Mouse (Mus musculus): Measurements from ENCODE around the gene Olfr585. TPM values are rescaled to one million over a fixed set of nuclear protein-coding genes. Genes with fewer than 3 reads are reported as not detected.

Olfr585 gene
- not detected in 2 replicates for total RNA-seq (2017)

DNA sequence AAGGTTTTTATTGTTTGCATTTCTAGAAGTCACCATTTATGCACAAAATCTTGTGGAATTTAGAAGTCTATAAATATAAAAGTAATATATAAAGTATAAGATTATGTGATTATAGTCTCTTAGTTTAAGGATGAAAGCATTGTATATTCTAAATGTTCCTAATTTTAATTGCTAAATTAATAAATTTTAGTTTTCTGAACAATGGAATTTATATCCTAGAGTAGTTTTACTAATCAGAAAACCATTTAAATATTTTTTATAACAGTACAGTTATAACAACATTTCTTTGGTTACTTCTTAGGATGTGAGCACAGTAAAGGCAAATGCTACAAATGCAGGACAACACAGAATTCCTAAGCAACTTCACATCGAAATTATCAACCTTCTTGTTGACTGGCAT, at the start of gene Olfr585:
TSS of gene Olfr585 (plus strand) at position 301 of the 400 bp plus-strand sequence.
- ATAC-seq (ENCODE audit: extremely low read depth, insufficient number of reproducible peaks, low FRiP score, poor library complexity, severe bottlenecking) = no peak

DNA sequence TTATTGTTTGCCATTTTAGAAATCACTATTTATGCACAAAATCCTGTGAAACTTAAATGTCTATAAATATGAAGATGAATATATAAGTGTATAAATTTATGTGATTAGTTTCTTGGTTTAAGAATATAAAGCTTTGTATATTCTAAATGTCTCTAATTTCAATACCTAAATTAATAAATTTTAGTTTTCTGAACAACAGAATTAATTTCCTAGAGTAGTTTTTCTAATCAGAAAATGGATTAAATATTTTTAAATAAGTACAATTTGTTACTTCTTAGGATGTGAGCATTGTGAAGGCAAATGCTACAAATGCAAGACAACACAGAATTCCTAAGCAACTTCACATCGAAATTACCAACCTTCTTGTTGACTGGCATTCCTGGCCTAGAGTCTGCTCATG, 46.5 kb upstream of the Olfr585 start, which contains the start of gene Olfr583:
TSS of gene Olfr583 (plus strand) at position 301 of the 400 bp plus-strand sequence.
- ATAC-seq (ENCODE audit: extremely low read depth, insufficient number of reproducible peaks, low FRiP score, poor library complexity, severe bottlenecking) = no peak

DNA sequence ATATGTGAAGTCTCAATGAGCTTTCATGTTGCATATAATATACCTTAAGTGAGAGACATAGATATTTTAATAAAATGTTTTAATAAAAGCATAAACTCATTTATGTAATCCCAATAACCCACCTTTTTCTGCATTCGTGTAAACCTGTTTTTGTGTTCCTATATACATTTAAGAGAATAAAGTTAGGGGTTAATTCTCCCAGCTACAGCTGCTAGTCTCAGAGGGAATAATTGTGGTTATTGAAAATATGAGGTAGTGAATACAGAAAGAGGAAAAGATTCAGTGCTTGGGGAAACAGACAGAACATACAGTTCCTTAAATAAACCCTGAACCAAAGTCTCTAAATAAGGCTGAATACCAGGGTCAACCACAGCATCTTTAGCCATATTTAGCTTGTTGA, 15.9 kb upstream of the Olfr585 start, which contains the start of gene Olfr584:
TSS of gene Olfr584 (plus strand) at position 301 of the 400 bp plus-strand sequence.
- no peak for ATAC-seq (ENCODE audit: extremely low read depth, insufficient number of reproducible peaks, low FRiP score, poor library complexity, severe bottlenecking)

DNA sequence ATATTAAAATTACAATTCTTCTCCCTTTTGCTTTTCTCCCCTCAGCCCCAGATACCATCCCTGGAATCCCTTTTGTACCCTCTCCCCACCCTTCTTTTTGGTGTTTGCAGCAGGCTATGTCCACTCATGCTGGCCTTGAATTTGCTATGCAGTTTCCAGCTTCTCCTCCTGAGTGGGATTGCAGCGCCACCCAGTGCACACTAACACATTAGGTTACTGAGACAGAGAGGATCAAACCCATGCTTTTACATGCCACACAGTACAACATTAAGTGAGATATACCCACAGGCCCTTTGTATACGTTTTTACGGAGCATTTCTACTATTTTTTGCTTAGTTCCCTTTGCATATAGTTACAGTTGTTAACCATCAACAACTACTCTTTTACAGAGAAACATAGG, 21.9 kb downstream of the Olfr585 start:
- ATAC-seq (ENCODE audit: extremely low read depth, insufficient number of reproducible peaks, low FRiP score, poor library complexity, severe bottlenecking) = no peak

DNA sequence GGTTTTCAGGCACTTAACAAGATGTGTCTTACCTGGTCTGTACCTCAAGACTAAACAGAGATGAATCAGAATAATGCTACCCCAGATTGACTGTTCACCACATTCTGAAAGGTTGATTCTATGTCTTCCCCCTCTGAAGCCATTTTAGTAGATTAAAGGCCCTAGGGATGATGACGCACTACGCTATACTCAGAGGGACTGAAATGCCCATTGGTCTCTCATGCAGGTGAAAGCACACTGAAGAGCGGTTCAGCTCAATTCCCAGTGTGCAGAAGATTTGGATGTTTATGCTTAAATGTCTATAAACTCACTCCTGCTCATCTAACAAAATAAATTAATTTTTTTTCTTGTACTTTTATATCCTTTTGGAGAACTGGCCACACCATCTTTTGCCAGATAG, 28.0 kb downstream of the Olfr585 start, which contains the start of gene Olfr586:
TSS of gene Olfr586 (minus strand) at position 101 of the 400 bp plus-strand sequence.
- no peak for ATAC-seq (ENCODE audit: extremely low read depth, insufficient number of reproducible peaks, low FRiP score, poor library complexity, severe bottlenecking)

DNA sequence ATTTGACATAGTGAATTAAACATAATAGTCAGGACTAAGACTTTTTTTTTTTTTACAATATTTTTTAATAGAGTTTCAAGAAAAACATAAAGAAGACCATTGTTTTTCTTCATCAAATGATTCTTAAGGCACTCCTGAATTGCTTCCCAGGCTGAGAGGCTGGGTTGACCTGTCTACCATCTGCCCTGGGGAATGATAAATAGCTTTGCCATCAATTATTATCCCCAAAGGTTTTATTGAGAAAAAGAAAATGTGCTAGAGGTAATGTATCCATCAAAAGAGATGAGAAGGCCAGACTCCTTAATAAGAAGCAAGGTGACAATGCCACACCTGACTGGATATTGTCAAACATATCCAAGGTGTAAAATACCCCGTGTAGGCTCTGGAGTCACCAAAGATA, 43.1 kb downstream of the Olfr585 start, which contains the start of gene Olfr588-ps1:
TSS of gene Olfr588-ps1 (plus strand) at position 301 of the 400 bp plus-strand sequence.
- no peak for ATAC-seq (ENCODE audit: extremely low read depth, insufficient number of reproducible peaks, low FRiP score, poor library complexity, severe bottlenecking)

Other genes starting within 250 kb of the Olfr585 start
- not detected in 2 replicates for gene Olfr566, start 239.0 kb upstream of the Olfr585 start, total RNA-seq (2017)
- gene Olfr568, start 220.6 kb upstream of the Olfr585 start, total RNA-seq (2017) = not detected in 2 replicates
- gene Olfr569, start 206.8 kb upstream of the Olfr585 start, total RNA-seq (2017) = not detected in 2 replicates
- not detected in 2 replicates for gene Olfr570, start 203.1 kb upstream of the Olfr585 start, total RNA-seq (2017)
- gene Olfr571, start 180.2 kb upstream of the Olfr585 start, total RNA-seq (2017) = not detected in 2 replicates
- not detected in 2 replicates for gene Olfr572, start 173.3 kb upstream of the Olfr585 start, total RNA-seq (2017)
- not detected in 2 replicates for gene Olfr573-ps1, start 155.1 kb upstream of the Olfr585 start, total RNA-seq (2017)
- gene Olfr574, start 149.3 kb upstream of the Olfr585 start, total RNA-seq (2017) = not detected in 2 replicates
- gene Olfr575, start 138.9 kb upstream of the Olfr585 start, total RNA-seq (2017) = not detected in 2 replicates
- gene Olfr576, start 135.1 kb upstream of the Olfr585 start, total RNA-seq (2017) = not detected in 2 replicates
- not detected in 2 replicates for gene Olfr577, start 121.8 kb upstream of the Olfr585 start, total RNA-seq (2017)
- not detected in 2 replicates for gene Olfr578, start 108.4 kb upstream of the Olfr585 start, total RNA-seq (2017)
- gene Olfr582, start 59.7 kb upstream of the Olfr585 start, total RNA-seq (2017) = not detected in 2 replicates
- not detected in 2 replicates for gene Olfr583, start 46.4 kb upstream of the Olfr585 start, total RNA-seq (2017)
- gene Olfr584, start 15.8 kb upstream of the Olfr585 start, total RNA-seq (2017) = not detected in 2 replicates
- not detected in 2 replicates for gene Olfr586, start 27.9 kb downstream of the Olfr585 start, total RNA-seq (2017)
- not detected in 2 replicates for gene Olfr588-ps1, start 43.2 kb downstream of the Olfr585 start, total RNA-seq (2017)
- not detected in 2 replicates for gene Olfr589, start 58.6 kb downstream of the Olfr585 start, total RNA-seq (2017)
- gene Olfr591, start 80.6 kb downstream of the Olfr585 start, total RNA-seq (2017) = not detected in 2 replicates
- not detected in 2 replicates for gene Olfr592, start 87.1 kb downstream of the Olfr585 start, total RNA-seq (2017)
- gene Olfr593, start 114.1 kb downstream of the Olfr585 start, total RNA-seq (2017) = not detected in 2 replicates
- gene Olfr594, start 119.3 kb downstream of the Olfr585 start, total RNA-seq (2017) = not detected in 2 replicates
- gene Usp17ld, start 154.8 kb downstream of the Olfr585 start, total RNA-seq (2017) = not detected in 2 replicates
- gene Olfr596, start 207.9 kb downstream of the Olfr585 start, total RNA-seq (2017) = not detected in 2 replicates
- not detected in 2 replicates for gene Olfr597, start 218.6 kb downstream of the Olfr585 start, total RNA-seq (2017)
- gene Olfr598, start 225.8 kb downstream of the Olfr585 start, total RNA-seq (2017) = not detected in 2 replicates
- gene Olfr599, start 238.2 kb downstream of the Olfr585 start, total RNA-seq (2017) = not detected in 2 replicates

All from neutrophil, adult 5-6 weeks (primary cell).